Mouse (Mus musculus) intestine, postnatal 0 days (tissue): ENCODE data around the gene Camta1. TPM values are rescaled to one million over a fixed set of nuclear protein-coding genes. Genes with fewer than 3 reads are reported as not detected.

ENCODE experiments used
- ATAC-seq: fragments of 200-750 bp; cut with Nextera tagmentation; 2 replicates; pipeline ENCODE4 v1.8.0; 2017; ENCODE audit warnings: mild to moderate bottlenecking, moderate TSS enrichment, moderate library complexity
- H3K27ac ChIP-seq: fragments of 300-500 bp; sonication (generic); 2 replicates; pipeline ENCODE4 v1.5.1; 2014; ENCODE audit warnings: mild to moderate bottlenecking, low read depth, low read length, moderate library complexity
- H3K27me3 ChIP-seq: fragments of 300-500 bp; sonication (generic); replicated peaks from 2 replicates; pipeline ENCODE4 v1.6.1; 2014; ENCODE audit warnings: low read length, mixed read lengths; ENCODE audit not compliant: control insufficient read depth, insufficient read depth
- H3K36me3 ChIP-seq: fragments of 300-500 bp; sonication (generic); 2 replicates; pipeline ENCODE4 v1.6.1; 2014; ENCODE audit warnings: mild to moderate bottlenecking, moderate library complexity; ENCODE audit not compliant: control insufficient read depth, insufficient read depth
- H3K4me1 ChIP-seq: fragments of 300-500 bp; sonication (generic); replicated peaks from 2 replicates; pipeline ENCODE4 v1.6.1; 2014; ENCODE audit warnings: antibody characterized with exemption, low read length, mixed read lengths; ENCODE audit not compliant: control insufficient read depth, insufficient read depth
- H3K4me2 ChIP-seq: fragments of 300-500 bp; sonication (generic); replicated peaks from 2 replicates; pipeline ENCODE4 v1.6.1; 2014; ENCODE audit warnings: low read depth, mild to moderate bottlenecking, moderate library complexity
- H3K4me3 ChIP-seq: fragments of 300-500 bp; sonication (generic); 2 replicates; pipeline ENCODE4 v1.5.1; 2014; ENCODE audit warnings: low read depth, low read length
- H3K9ac ChIP-seq: fragments of 300-500 bp; sonication (generic); 2 replicates; pipeline ENCODE4 v1.6.1; 2014; ENCODE audit warnings: mild to moderate bottlenecking, low read depth, low read length
- H3K9me3 ChIP-seq: fragments of 300-500 bp; sonication (generic); 2 replicates; pipeline ENCODE4 v1.6.1; 2016; ENCODE audit warnings: mixed run types; ENCODE audit not compliant: control insufficient read depth
- CTCF ChIP-seq: sonication (generic); IDR thresholded peaks from 2 replicates; pipeline ENCODE4 v1.5.1; 2016; ENCODE audit warnings: low read depth, mild to moderate bottlenecking, control low read depth, antibody characterized with exemption, moderate library complexity
- WGBS: fragments of 180-500 bp; shearing (Covaris S2); extraction: QIAGEN DNeasy Blood & Tissue Kit; methylation state at CpG from one replicate; pipeline ENCODE4 v1.1.7; 2014; 5-methylcytosine and 5-hydroxymethylcytosine counted together
- polyA plus RNA-seq: library from polyadenylated mRNA; unstranded; fragments of >200 nt; fragmentation: Nextera tagmentation; extraction: Ambion mirVana; gene quantifications from 2 replicates; pipeline ENCODE4 v1.2.1, GENCODE M21; 2015

Gene Camta1
- polyA plus RNA-seq, 1 experiment from 2014 or later = 54.1 TPM

GRCm38 (mm10) chr4:151779962-151780459, 81.7 kb downstream of the Camta1 start:
- no peak overlapping the region for H3K4me2 ChIP-seq
- TF ChIP-seq CTCF = no peak
- no peaks in the 10 kb centered on the region for H3K4me1 ChIP-seq
- H3K9ac ChIP-seq = no peak overlapping the region
- WGBS = 90% methylated on average over 12 of the region's 12 CpGs
- no peak overlapping the region for H3K4me3 ChIP-seq
- H3K27ac ChIP-seq = no peak overlapping the region
- no peak for ATAC-seq
- no peaks in the 10 kb centered on the region; the same call in 1 of the 2 replicates for H3K36me3 ChIP-seq
- no peaks in the 10 kb centered on the region for H3K27me3 ChIP-seq
- H3K9me3 ChIP-seq = no peaks in the 10 kb centered on the region

- WGBS = 76% methylated on average over 4 of the region's 4 CpGs
- Histone ChIP-seq H3K27me3 (no peaks in the 10 kb centered on the region), H3K27ac (no peak overlapping the region), H3K9ac (no peak overlapping the region), H3K36me3 (no peaks in the 10 kb centered on the region; the same call in 1 of the 2 replicates), H3K4me3 (no peak overlapping the region), H3K4me2 (no peak overlapping the region), H3K4me1 (no peaks in the 10 kb centered on the region), H3K9me3 (no peaks in the 10 kb centered on the region)
- peak; percentile 78 for TF ChIP-seq CTCF
- no peak for ATAC-seq
Measured at GRCm38 (mm10) chr4:151778511-151778910, 83.2 kb downstream of the Camta1 start.

GRCm38 (mm10) chr4:151777451-151777850, 84.2 kb downstream of the Camta1 start:
- Histone ChIP-seq H3K27ac (no peak overlapping the region), H3K4me3 (no peak overlapping the region), H3K4me1 (no peaks in the 10 kb centered on the region), H3K36me3 (no peaks in the 10 kb centered on the region; the same call in 1 of the 2 replicates), H3K9ac (no peak overlapping the region), H3K9me3 (no peaks in the 10 kb centered on the region), H3K4me2 (no peak overlapping the region), H3K27me3 (no peaks in the 10 kb centered on the region)
- no peak for TF ChIP-seq CTCF
- 76% methylated on average over 6 of the region's 6 CpGs for WGBS
- ATAC-seq = no peak

- Histone ChIP-seq H3K9ac (no peak overlapping the region), H3K9me3 (no peaks in the 10 kb centered on the region), H3K4me2 (no peak overlapping the region), H3K4me3 (no peak overlapping the region), H3K36me3 (no peaks in the 10 kb centered on the region), H3K4me1 (no peaks in the 10 kb centered on the region), H3K27ac (no peak overlapping the region), H3K27me3 (no peaks in the 10 kb centered on the region)
- TF ChIP-seq CTCF = no peak
- WGBS = 90% methylated on average over 7 of the region's 7 CpGs
- no peak for ATAC-seq
Measured at GRCm38 (mm10) chr4:151775441-151775840, 86.2 kb downstream of the Camta1 start.

- Histone ChIP-seq H3K4me2 (no peak overlapping the region), H3K4me1 (no peaks in the 10 kb centered on the region), H3K27me3 (no peaks in the 10 kb centered on the region), H3K27ac (no peak overlapping the region), H3K9me3 (no peaks in the 10 kb centered on the region), H3K36me3 (no peaks in the 10 kb centered on the region), H3K9ac (no peak overlapping the region), H3K4me3 (no peak overlapping the region)
- 68% methylated on average over 3 of the region's 3 CpGs for WGBS
- TF ChIP-seq CTCF = no peak
- no peak for ATAC-seq
Measured at GRCm38 (mm10) chr4:151773651-151774050, 88.0 kb downstream of the Camta1 start.

GRCm38 (mm10) chr4:151773007-151773406, 88.7 kb downstream of the Camta1 start:
- TF ChIP-seq CTCF = no peak
- Histone ChIP-seq H3K4me3 (no peak overlapping the region), H3K4me2 (no peak overlapping the region), H3K9me3 (no peaks in the 10 kb centered on the region), H3K9ac (no peak overlapping the region), H3K27ac (no peak overlapping the region), H3K36me3 (no peaks in the 10 kb centered on the region), H3K27me3 (no peaks in the 10 kb centered on the region), H3K4me1 (no peaks in the 10 kb centered on the region)
- ATAC-seq = no peak
- 85% methylated on average over 5 of the region's 5 CpGs for WGBS

- H3K9ac ChIP-seq = no peak overlapping the region
- H3K36me3 ChIP-seq = no peaks in the 10 kb centered on the region
- H3K9me3 ChIP-seq = no peaks in the 10 kb centered on the region
- TF ChIP-seq CTCF = no peak
- no peak for ATAC-seq
- H3K4me2 ChIP-seq = no peak overlapping the region
- H3K4me1 ChIP-seq = no peaks in the 10 kb centered on the region
- no peak overlapping the region for H3K27ac ChIP-seq
- no peaks in the 10 kb centered on the region for H3K27me3 ChIP-seq
- H3K4me3 ChIP-seq = no peak overlapping the region
- whole genome bisulfite sequencing = 65% methylated on average over 5 of the region's 5 CpGs
Measured at GRCm38 (mm10) chr4:151770697-151771096, 91.0 kb downstream of the Camta1 start.
